Mouse (Mus musculus) myocyte (in vitro differentiated cells): ENCODE results near the gene B9d1. TPM values are rescaled to one million over a fixed set of nuclear protein-coding genes. Genes with fewer than 3 reads are reported as not detected.

Experiments used
- H3K27me3 ChIP-seq: one replicate; pipeline ENCODE4 v1.6.1; 2011; ENCODE audit not compliant: control insufficient read depth, insufficient read depth, insufficient read length
- H3K36me3 ChIP-seq: one replicate; pipeline ENCODE4 v1.6.1; 2011; ENCODE audit not compliant: control insufficient read depth, insufficient read depth
- H3K4me2 ChIP-seq: one replicate; pipeline ENCODE4 v1.6.1; 2011; ENCODE audit warnings: low read depth, control low read depth
- H3K4me3 ChIP-seq: one replicate; pipeline ENCODE4 v1.5.1; 2011; ENCODE audit warnings: mild to moderate bottlenecking, control low read depth, moderate library complexity
- H3K79me2 ChIP-seq: one replicate; pipeline ENCODE4 v1.6.1; 2011; ENCODE audit not compliant: control insufficient read depth, insufficient read depth
- H3ac ChIP-seq: one replicate; pipeline ENCODE4 v1.6.1; 2011; ENCODE audit not compliant: control insufficient read depth, insufficient read length
- CEBPB ChIP-seq: IDR thresholded peaks from 2 replicates; pipeline ENCODE4 v1.6.1; 2011; ENCODE audit warnings: mild to moderate bottlenecking, moderate library complexity; ENCODE audit not compliant: poor library complexity, insufficient read depth, severe bottlenecking
- E2F4 ChIP-seq: IDR thresholded peaks from one replicate; pipeline ENCODE4 v1.6.1; 2011; ENCODE audit warnings: mild to moderate bottlenecking, control low read depth, moderate library complexity; ENCODE audit not compliant: insufficient read depth
- MAX ChIP-seq: IDR thresholded peaks from one replicate; pipeline ENCODE4 v1.6.1; 2011; ENCODE audit warnings: low read depth, mild to moderate bottlenecking, control low read depth
- MYOD1 ChIP-seq, 3 experiments: IDR thresholded peaks; one replicate each; pipeline ENCODE4 v1.6.1; 2011; ENCODE audit warnings: control low read depth in 2 of 3, low read depth in 2 of 3, mild to moderate bottlenecking in 2 of 3, moderate library complexity in 1 of 3; ENCODE audit not compliant: insufficient read length in 2 of 3, control insufficient read depth in 1 of 3
- MYOG ChIP-seq, 3 experiments: IDR thresholded peaks; one replicate each; pipeline ENCODE4 v1.6.1; 2011; ENCODE audit warnings: control low read depth in 2 of 3, low read depth in 2 of 3, mild to moderate bottlenecking in 2 of 3; ENCODE audit not compliant: insufficient read length in 2 of 3, control insufficient read depth in 1 of 3, insufficient read depth in 1 of 3
- POLR2A ChIP-seq: IDR thresholded peaks from one replicate; pipeline ENCODE4 v1.6.1; 2011; ENCODE audit warnings: low read depth, mild to moderate bottlenecking, control low read depth, moderate library complexity; ENCODE audit not compliant: insufficient read length
- POLR2AphosphoS2 ChIP-seq: IDR thresholded peaks from one replicate; pipeline ENCODE4 v1.6.1; 2011; ENCODE audit warnings: low read depth, control low read depth; ENCODE audit not compliant: insufficient read length
- REST ChIP-seq: IDR thresholded peaks from one replicate; pipeline ENCODE4 v1.6.1; 2011; ENCODE audit warnings: mild to moderate bottlenecking, control low read depth, moderate library complexity; ENCODE audit not compliant: insufficient read depth, insufficient read length
- SRF ChIP-seq: IDR thresholded peaks from one replicate; pipeline ENCODE4 v1.6.1; 2011; ENCODE audit warnings: low read depth; ENCODE audit not compliant: control insufficient read depth, insufficient read length
- TCF12 ChIP-seq: IDR thresholded peaks from one replicate; pipeline ENCODE4 v1.6.1; 2011; ENCODE audit warnings: mild to moderate bottlenecking, control low read depth; ENCODE audit not compliant: poor library complexity, insufficient read depth, severe bottlenecking
- TCF3 ChIP-seq: IDR thresholded peaks from one replicate; pipeline ENCODE4 v1.6.1; 2011; ENCODE audit warnings: low read depth, control low read depth; ENCODE audit not compliant: insufficient read length
- USF1 ChIP-seq: IDR thresholded peaks from one replicate; pipeline ENCODE4 v1.6.1; 2011; ENCODE audit warnings: low read depth, mild to moderate bottlenecking, control low read depth, moderate library complexity
- polyA plus RNA-seq: library from polyadenylated mRNA; unstranded; fragments of >200 nt; fragmentation: generic; extraction: Trizol; gene quantifications from one replicate; pipeline ENCODE4 v1.2.1, GENCODE M21; 2012; ENCODE audit warnings: missing spikeins

Gene B9d1
- polyA plus RNA-seq, 1 experiment, result 38.6 TPM

GRCm38 (mm10) chr11:61489085-61489484, 15.9 kb upstream of the B9d1 start:
- H3K4me3 ChIP-seq, result no peak overlapping the region
- H3K79me2 ChIP-seq, result peaks cover 15% of the 10 kb centered on the region
- no peak overlapping the region for H3K4me2 ChIP-seq
- H3K36me3 ChIP-seq, result peaks cover 10% of the 10 kb centered on the region
- no peaks in the 10 kb centered on the region for H3K27me3 ChIP-seq
- H3ac ChIP-seq, result no peak overlapping the region
- TF ChIP-seq MAX, result no peak
- TF ChIP-seq USF1, result no peak
- TF ChIP-seq POLR2A, result no peak
- no peak for TF ChIP-seq MYOD1 (IDR thresholded peaks at IDR 0.05; ENCODE audit: control insufficient read depth in 1 of 3, insufficient read length in 2 of 3, low read depth in 2 of 3)

GRCm38 (mm10) chr11:61489874-61490273, 15.1 kb upstream of the B9d1 start:
- H3K4me2 ChIP-seq, result no peak overlapping the region
- peaks cover 10% of the 10 kb centered on the region for H3K36me3 ChIP-seq
- no peak overlapping the region for H3ac ChIP-seq
- H3K79me2 ChIP-seq, result peaks cover 15% of the 10 kb centered on the region
- H3K27me3 ChIP-seq, result no peaks in the 10 kb centered on the region
- no peak for TF ChIP-seq E2F4
- TF ChIP-seq POLR2A, result no peak
- TF ChIP-seq MYOG (IDR thresholded peaks at IDR 0.05; ENCODE audit: control insufficient read depth in 1 of 3, insufficient read depth in 1 of 3, insufficient read length in 2 of 3, low read depth in 2 of 3), result no peak
- H3K4me3 ChIP-seq, result no peak overlapping the region

DNA sequence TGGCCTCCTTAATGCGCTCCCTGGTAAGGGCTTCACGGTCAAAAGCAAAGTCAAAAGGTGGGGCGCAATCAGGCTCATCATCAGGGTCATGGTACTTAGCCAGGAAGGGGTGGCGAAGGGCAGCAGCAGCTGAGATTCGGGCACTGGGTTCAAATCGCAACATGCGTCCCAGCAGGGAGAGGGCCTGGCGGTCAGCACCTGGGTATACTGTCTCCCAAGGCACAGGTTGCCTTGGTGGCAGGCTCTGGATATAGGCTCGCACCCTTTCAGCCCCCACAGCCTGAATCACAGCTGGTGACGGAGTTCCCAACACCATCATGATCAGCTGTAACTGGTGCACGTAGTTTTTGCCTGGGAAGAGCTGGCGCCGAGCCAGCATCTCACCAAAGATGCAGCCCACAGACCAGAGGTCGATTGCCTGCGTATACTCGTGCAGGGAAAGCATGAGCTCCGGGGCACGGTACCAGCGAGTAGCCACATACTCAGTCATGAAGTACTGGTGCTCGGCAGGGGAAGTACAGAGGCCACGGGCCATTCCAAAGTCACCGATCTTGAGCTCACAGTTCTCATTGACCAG, 13.9 kb upstream of the B9d1 start:
- no peak for TF ChIP-seq SRF
- TF ChIP-seq POLR2A, result no peak
- no peak for TF ChIP-seq MAX
- TF ChIP-seq TCF12, result no peak
- no peak for TF ChIP-seq USF1
- TF ChIP-seq POLR2AphosphoS2, result no peak
- TF ChIP-seq E2F4, result no peak
- H3K4me3 ChIP-seq, result no peak overlapping the region
- peaks cover 10% of the 10 kb centered on the region for H3K36me3 ChIP-seq
- no peak overlapping the region for H3ac ChIP-seq
- peaks cover 15% of the 10 kb centered on the region for H3K79me2 ChIP-seq
- H3K27me3 ChIP-seq, result no peaks in the 10 kb centered on the region
- H3K4me2 ChIP-seq, result no peak overlapping the region

GRCm38 (mm10) chr11:61492749-61493401, 12.1 kb upstream of the B9d1 start:
- H3K4me2 ChIP-seq, result peak overlapping the region; percentile 87
- H3ac ChIP-seq, result peak overlapping the region; percentile 14
- peaks cover 15% of the 10 kb centered on the region for H3K79me2 ChIP-seq
- no peaks in the 10 kb centered on the region for H3K27me3 ChIP-seq
- peak overlapping the region; percentile 64 for H3K4me3 ChIP-seq
- H3K36me3 ChIP-seq, result peaks cover 10% of the 10 kb centered on the region
- TF ChIP-seq MAX (no peak), MYOD1 (IDR thresholded peaks at IDR 0.05; ENCODE audit: control insufficient read depth in 1 of 3, insufficient read length in 2 of 3, low read depth in 2 of 3) (no peak), POLR2A (no peak), TCF12 (no peak), SRF (no peak), TCF3 (no peak), E2F4 (no peak), CEBPB (no peak), USF1 (no peak), MYOG (IDR thresholded peaks at IDR 0.05; ENCODE audit: control insufficient read depth in 1 of 3, insufficient read depth in 1 of 3, insufficient read length in 2 of 3, low read depth in 2 of 3) (no peak), REST (no peak), POLR2AphosphoS2 (no peak)

DNA sequence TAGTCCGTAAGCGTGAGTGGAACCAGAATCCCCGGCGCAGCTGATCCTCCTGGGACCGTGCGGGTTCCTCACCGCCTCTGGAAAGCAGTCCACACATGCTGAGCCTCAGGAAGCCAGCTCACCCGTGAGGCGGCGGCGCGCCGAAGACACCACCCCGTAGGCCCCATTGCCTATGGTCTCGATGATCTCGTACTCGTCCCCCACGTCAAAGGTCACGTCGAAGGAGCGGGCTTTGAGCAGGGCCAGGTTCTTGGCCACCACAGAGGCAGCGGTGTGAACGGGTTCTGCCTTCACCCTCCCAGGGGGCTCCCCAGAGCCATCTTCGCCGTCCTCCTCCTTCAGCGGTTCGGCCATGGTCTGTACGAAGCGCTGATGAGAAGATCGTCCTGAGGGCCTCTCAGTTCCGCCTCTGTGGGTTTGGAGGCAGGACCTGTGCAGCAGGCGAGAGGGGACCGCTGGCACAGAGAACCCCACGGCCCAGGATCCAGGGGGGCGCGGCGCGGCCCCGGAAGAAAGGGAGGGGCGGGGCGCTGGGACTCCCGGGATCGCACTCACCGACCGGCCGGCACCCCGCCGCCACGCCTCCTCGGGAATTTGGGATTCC, 11.3 kb upstream of the B9d1 start:
- Histone ChIP-seq H3K27me3 (no peaks in the 10 kb centered on the region), H3K4me2 (peak overlapping the region; percentile 87), H3ac (peak overlapping the region; percentile 14), H3K4me3 (peak overlapping the region; percentile 64), H3K79me2 (peaks cover 15% of the 10 kb centered on the region), H3K36me3 (peaks cover 7% of the 10 kb centered on the region)
- TF ChIP-seq TCF12 (no peak), MYOG (IDR thresholded peaks at IDR 0.05; ENCODE audit: control insufficient read depth in 1 of 3, insufficient read depth in 1 of 3, insufficient read length in 2 of 3, low read depth in 2 of 3) (no peak), POLR2A (no peak), USF1 (no peak), POLR2AphosphoS2 (no peak), MAX (no peak), E2F4 (no peak), REST (no peak), TCF3 (no peak), SRF (no peak), MYOD1 (IDR thresholded peaks at IDR 0.05; ENCODE audit: control insufficient read depth in 1 of 3, insufficient read length in 2 of 3, low read depth in 2 of 3) (no peak)
